Mouse (Mus musculus) embryonic facial prominence, embryonic 11.5 days (tissue): ENCODE results near the gene Dop1b. TPM values are rescaled to one million over a fixed set of nuclear protein-coding genes. Genes with fewer than 3 reads are reported as not detected.
"Not testable (repeated sequence)": the region's sequence is repeated elsewhere in the genome, so short reads cannot be mapped to it uniquely, and the experiment has no call there.

Experiments used
- ATAC-seq: fragments of 200-750 bp; cut with Nextera tagmentation; replicated peaks from 2 replicates; pipeline ENCODE4 v1.8.0; 2017; ENCODE audit warnings: low read depth; ENCODE audit not compliant: insufficient number of reproducible peaks, low FRiP score, low TSS enrichment
- DNase-seq: peaks from one replicate; pipeline ENCODE4 v3.0.0-alpha.2; 2015; ENCODE audit warnings: low spot score
- H3K27ac ChIP-seq: fragments of 300-500 bp; sonication (generic); replicated peaks from 2 replicates; pipeline ENCODE4 v1.5.1; 2014; ENCODE audit warnings: mild to moderate bottlenecking, low read depth, low read length, control low read depth
- H3K27me3 ChIP-seq: fragments of 300-500 bp; sonication (generic); 2 replicates; pipeline ENCODE4 v1.6.1; 2014; ENCODE audit warnings: mild to moderate bottlenecking, low read length, moderate library complexity, mixed read lengths; ENCODE audit not compliant: control insufficient read depth, insufficient read depth
- H3K36me3 ChIP-seq: fragments of 300-500 bp; sonication (generic); replicated peaks from 2 replicates; pipeline ENCODE4 v1.6.1; 2014; ENCODE audit warnings: low read depth, mild to moderate bottlenecking, low read length, moderate library complexity, mixed read lengths; ENCODE audit not compliant: control insufficient read depth, insufficient read depth
- H3K4me1 ChIP-seq: fragments of 300-500 bp; sonication (generic); 2 replicates; pipeline ENCODE4 v1.6.1; 2014; ENCODE audit warnings: low read length, mixed read lengths; ENCODE audit not compliant: control insufficient read depth, insufficient read depth
- H3K4me2 ChIP-seq: fragments of 300-500 bp; sonication (generic); 2 replicates; pipeline ENCODE4 v1.6.1; 2014; ENCODE audit warnings: low read depth, mild to moderate bottlenecking, control low read depth, low read length, moderate library complexity
- H3K4me3 ChIP-seq: fragments of 300-500 bp; sonication (generic); 2 replicates; pipeline ENCODE4 v1.5.1; 2014; ENCODE audit warnings: low read depth, low read length, control low read depth
- H3K9ac ChIP-seq: fragments of 300-500 bp; sonication (generic); replicated peaks from 2 replicates; pipeline ENCODE4 v1.6.1; 2014; ENCODE audit warnings: mild to moderate bottlenecking, control low read depth, low read length
- H3K9me3 ChIP-seq: fragments of 300-500 bp; sonication (generic); replicated peaks from 2 replicates; pipeline ENCODE4 v1.6.1; 2016; ENCODE audit warnings: mild to moderate bottlenecking, low read length, inconsistent platforms, mixed read lengths; ENCODE audit not compliant: control insufficient read depth
- WGBS: fragments of 180-500 bp; shearing (Covaris S2); extraction: QIAGEN DNeasy Blood & Tissue Kit; methylation state at CpG from one replicate; pipeline ENCODE4 v1.1.7; 2014; 5-methylcytosine and 5-hydroxymethylcytosine counted together
- polyA plus RNA-seq: library from polyadenylated mRNA; unstranded; fragments of >200 nt; fragmentation: Nextera tagmentation; extraction: Ambion mirVana; gene quantifications from 2 replicates; pipeline ENCODE4 v1.2.1, GENCODE M21; 2014

Gene Dop1b
- polyA plus RNA-seq, 1 experiment from 2014 or later: 5.7 TPM

GRCm38 (mm10) chr16:93822433-93823225 lies 110.9 kb downstream of the Dop1b start:
- H3K27ac ChIP-seq, H3K9me3 ChIP-seq, H3K4me3 ChIP-seq, H3K9ac ChIP-seq, H3K36me3 ChIP-seq, H3K4me1 ChIP-seq, H3K4me2 ChIP-seq, H3K27me3 ChIP-seq, ATAC-seq, DNase-seq: not testable (repeated sequence)
- WGBS: 89% methylated on average over 4 of the region's 8 CpGs

GRCm38 (mm10) chr16:93824799-93825198 lies 113.1 kb downstream of the Dop1b start:
- Histone ChIP-seq H3K4me1 (no peaks in the 10 kb centered on the region), H3K9me3 (no peaks in the 10 kb centered on the region), H3K9ac (no peak overlapping the region), H3K27me3 (no peaks in the 10 kb centered on the region), H3K36me3 (no peaks in the 10 kb centered on the region), H3K27ac (no peak overlapping the region), H3K4me2 (no peak overlapping the region), H3K4me3 (no peak overlapping the region)
- DNase-seq (no peak), ATAC-seq (no peak)
- 86% methylated on average over 4 of the region's 4 CpGs for WGBS

- Histone ChIP-seq H3K27me3 (no peaks in the 10 kb centered on the region), H3K36me3 (no peaks in the 10 kb centered on the region), H3K4me3 (no peak overlapping the region), H3K4me2 (no peak overlapping the region), H3K27ac (no peak overlapping the region), H3K9me3 (no peaks in the 10 kb centered on the region), H3K9ac (no peak overlapping the region), H3K4me1 (no peaks in the 10 kb centered on the region)
- 92% methylated on average over 4 of the region's 4 CpGs for WGBS
- ATAC-seq: no peak
- DNase-seq: no peak
Observed at GRCm38 (mm10) chr16:93825463-93825862, 113.8 kb downstream of the Dop1b start.

DNA sequence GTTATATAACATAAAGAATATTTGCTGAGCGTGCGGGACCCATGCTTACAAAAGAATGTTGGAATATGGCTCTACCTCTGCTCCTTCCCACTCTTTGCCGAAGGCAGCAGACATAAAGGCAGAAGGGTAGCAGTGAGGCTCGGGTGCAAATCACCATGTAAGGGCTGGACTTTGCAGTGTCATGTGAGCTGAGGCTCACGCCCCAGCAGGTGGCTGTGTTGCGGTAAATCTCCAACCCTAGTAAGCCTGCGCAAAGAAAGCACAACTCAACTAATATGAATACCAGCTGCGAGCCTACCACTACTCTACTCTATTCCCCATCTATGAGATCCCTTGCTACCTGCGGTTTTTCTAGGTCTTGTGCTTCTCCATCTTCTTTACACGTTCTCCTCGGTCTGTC lies 114.3 kb downstream of the Dop1b start:
- no peaks in the 10 kb centered on the region for H3K27me3 ChIP-seq
- no peaks in the 10 kb centered on the region for H3K9me3 ChIP-seq
- no peak for ATAC-seq
- no peak for DNase-seq
- no peaks in the 10 kb centered on the region for H3K4me1 ChIP-seq
- H3K27ac ChIP-seq: no peak overlapping the region
- H3K9ac ChIP-seq: no peak overlapping the region
- H3K36me3 ChIP-seq: no peaks in the 10 kb centered on the region
- H3K4me2 ChIP-seq: no peak overlapping the region
- WGBS: 59% methylated on average over 11 of the region's 11 CpGs
- H3K4me3 ChIP-seq: no peak overlapping the region

- not testable (repeated sequence) for ATAC-seq, H3K27me3 ChIP-seq, H3K27ac ChIP-seq, H3K9me3 ChIP-seq, H3K36me3 ChIP-seq, H3K9ac ChIP-seq, DNase-seq, H3K4me2 ChIP-seq, H3K4me1 ChIP-seq, H3K4me3 ChIP-seq
- WGBS: 42% methylated on average over 5 of the region's 5 CpGs
Observed at GRCm38 (mm10) chr16:93826478-93826877, 114.8 kb downstream of the Dop1b start.

GRCm38 (mm10) chr16:93826909-93827308 lies 115.2 kb downstream of the Dop1b start:
- WGBS: 88% methylated on average over 6 of the region's 6 CpGs
- Histone ChIP-seq H3K4me1 (no peaks in the 10 kb centered on the region), H3K36me3 (no peaks in the 10 kb centered on the region), H3K27ac (no peak overlapping the region), H3K9me3 (no peaks in the 10 kb centered on the region), H3K4me3 (no peak overlapping the region), H3K27me3 (no peaks in the 10 kb centered on the region), H3K4me2 (no peak overlapping the region), H3K9ac (no peak overlapping the region)
- ATAC-seq (no peak), DNase-seq (no peak)

DNA sequence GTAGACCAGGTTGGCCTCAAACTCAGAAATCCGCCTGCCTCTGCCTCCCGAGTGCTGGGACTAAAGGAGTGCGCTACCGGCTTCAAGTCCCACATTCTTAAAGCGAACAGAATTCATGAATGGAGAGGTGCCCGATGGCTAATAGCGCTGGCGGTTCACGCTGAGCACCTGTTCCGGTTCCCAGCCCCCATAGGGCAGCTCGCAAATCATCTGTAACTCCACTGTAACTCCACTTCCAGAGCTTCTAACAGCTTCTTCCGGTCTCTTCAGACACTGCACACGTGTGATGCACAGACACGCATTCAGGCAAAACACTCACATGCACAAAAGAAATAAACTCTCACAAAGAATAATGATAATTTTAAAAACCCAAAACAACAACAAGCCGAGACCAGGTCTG lies 117.8 kb downstream of the Dop1b start:
- Histone ChIP-seq H3K4me2 (no peak overlapping the region), H3K4me1 (no peaks in the 10 kb centered on the region), H3K9ac (no peak overlapping the region), H3K4me3 (no peak overlapping the region), H3K36me3 (no peaks in the 10 kb centered on the region), H3K27ac (no peak overlapping the region), H3K27me3 (no peaks in the 10 kb centered on the region), H3K9me3 (no peaks in the 10 kb centered on the region)
- ATAC-seq (no peak), DNase-seq (no peak)
- 95% methylated on average over 15 of the region's 15 CpGs for WGBS

- H3K9me3 ChIP-seq: no peaks in the 10 kb centered on the region
- H3K4me1 ChIP-seq: no peaks in the 10 kb centered on the region
- H3K4me2 ChIP-seq: no peak overlapping the region
- no peak for DNase-seq
- H3K36me3 ChIP-seq: no peaks in the 10 kb centered on the region
- 89% methylated on average over 9 of the region's 9 CpGs for WGBS
- ATAC-seq: no peak
- H3K4me3 ChIP-seq: no peak overlapping the region
- H3K27ac ChIP-seq: no peak overlapping the region
- H3K9ac ChIP-seq: no peak overlapping the region
- H3K27me3 ChIP-seq: no peaks in the 10 kb centered on the region
Observed at GRCm38 (mm10) chr16:93830071-93830470, 118.4 kb downstream of the Dop1b start.
